14 mouse cellular contexts compared by ENCODE assay signal in the genomic region with DNA sequence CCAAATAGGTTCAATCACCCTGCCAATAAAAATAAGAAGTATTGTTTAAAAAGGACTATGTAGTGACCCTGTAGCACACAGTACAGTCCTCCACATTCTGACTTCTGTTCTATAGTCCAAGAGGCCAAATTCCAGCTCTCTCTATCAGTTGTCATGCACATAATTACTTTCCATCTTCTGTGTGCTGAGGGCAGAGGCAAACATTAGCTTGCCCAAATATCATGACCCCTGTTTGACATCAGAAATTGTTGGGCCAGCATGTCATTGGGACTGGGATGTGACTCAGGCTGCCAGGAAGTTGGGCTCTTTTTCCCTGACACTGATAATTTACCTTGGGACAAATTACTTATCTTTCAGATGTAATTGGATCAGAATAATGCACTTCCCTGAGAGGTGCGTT.
DNase-seq lines count a peak whose midpoint lies in the region; ATAC-seq and TF ChIP-seq lines count a peak whose summit lies in the region.
"Had no signal": no experiment of that assay in that cellular context is flagged by ENCODE, and none has a peak within 500 bp of the region (broad histone marks: within the 10 kb centered on the region; RNA-seq: fewer than 3 reads in every experiment).

No protein-coding gene starts in this region.

- DNase-seq in adrenal gland, postnatal 14 days: peak; percentile 31
- no peak for DNase-seq in adrenal gland, postnatal 10 days
- DNase-seq in kidney, adult 2 months: peak; percentile 60
- DNase-seq in kidney, adult 18-20 months: no peak
- peak; percentile 66 for DNase-seq in heart, postnatal 0 days (ENCODE audit: low spot score)
- DNase-seq in kidney, postnatal 36 days: peak; percentile 37 to 51
- DNase-seq in lung, postnatal 36 days: no peak
- DNase-seq in right cerebral cortex, postnatal 4 days: no peak
- DNase-seq: cerebellum, postnatal 14 days; liver, embryonic 13.5 days had no signal

- TF ChIP-seq POLR2A in kidney, adult 2 months (IDR thresholded peaks at IDR 0.05; ENCODE audit: low read depth, low read length): no peak

- no peaks in the 10 kb centered on the region for H3K27me3 ChIP-seq in kidney, adult 2 months (replicated peaks; ENCODE audit: control insufficient read depth, insufficient read depth, low read length)
- H3K27me3 ChIP-seq in heart, postnatal 0 days (ENCODE audit: control insufficient read depth, insufficient read depth, low read length): no peaks in the 10 kb centered on the region
- H3K27me3 ChIP-seq: embryonic facial prominence, embryonic 13.5 days; hindbrain, embryonic 13.5 days; liver, embryonic 13.5 days; neural tube, embryonic 15.5 days had no signal

- H3K36me3 ChIP-seq in kidney, adult 2 months (ENCODE audit: control insufficient read depth, insufficient read depth, low read length): no peaks in the 10 kb centered on the region
- H3K36me3 ChIP-seq in heart, postnatal 0 days (replicated peaks; ENCODE audit: control insufficient read depth, insufficient read depth, low read length): no peaks in the 10 kb centered on the region; the same call in 1 of the 2 replicates
- H3K36me3 ChIP-seq: embryonic facial prominence, embryonic 13.5 days; hindbrain, embryonic 13.5 days; liver, embryonic 13.5 days; neural tube, embryonic 15.5 days had no signal

- peaks cover 22% of the 10 kb centered on the region for H3K4me1 ChIP-seq in kidney, adult 2 months (ENCODE audit: control insufficient read depth, insufficient read depth, low read length)
- H3K4me1 ChIP-seq in heart, postnatal 0 days (ENCODE audit: control insufficient read depth, insufficient read depth): peaks cover 50% of the 10 kb centered on the region

- peak overlapping the region; percentile 82 for H3K27ac ChIP-seq in kidney, adult 2 months (ENCODE audit: insufficient read depth, low read depth, low read length)
- H3K27ac ChIP-seq in heart, postnatal 0 days (ENCODE audit: low read depth): peak overlapping the region; percentile 70
- H3K27ac ChIP-seq: embryonic facial prominence, embryonic 13.5 days; hindbrain, embryonic 13.5 days; liver, embryonic 13.5 days; neural tube, embryonic 15.5 days had no signal

- WGBS in kidney, adult 2 months: 13% methylated on average over 1 of the region's 1 CpGs
- 20% methylated on average over 1 of the region's 1 CpGs for WGBS in heart, postnatal 0 days

- TF ChIP-seq EP300 in heart, postnatal 0 days (IDR thresholded peaks at IDR 0.05; ENCODE audit: low read depth): no peak

- peak; percentile 18 for ATAC-seq in heart, postnatal 0 days (ENCODE audit: insufficient read depth, low read depth)
- ATAC-seq: forebrain, embryonic 14.5 days had no signal

- TF ChIP-seq CTCF in kidney, adult 2 months (conservative IDR thresholded peaks at IDR 0.05; ENCODE audit: insufficient read depth, insufficient read length, low read depth, low read length): no peak
- no peak for TF ChIP-seq CTCF in heart, postnatal 0 days (IDR thresholded peaks at IDR 0.05; ENCODE audit: low read depth)

- peak overlapping the region; percentile 48 for H3K4me3 ChIP-seq in kidney, adult 2 months (ENCODE audit: insufficient read depth, low read depth, low read length)
- H3K4me3 ChIP-seq in heart, postnatal 0 days (ENCODE audit: low read depth, low read length): no peak overlapping the region; the same call in 1 of the 2 replicates
- H3K4me3 ChIP-seq: embryonic facial prominence, embryonic 13.5 days; hindbrain, embryonic 13.5 days; neural tube, embryonic 15.5 days had no signal

- no peak overlapping the region for H3K9ac ChIP-seq in heart, postnatal 0 days (replicated peaks; ENCODE audit: low read depth, low read length)
- H3K9ac ChIP-seq: embryonic facial prominence, embryonic 13.5 days; hindbrain, embryonic 13.5 days; liver, embryonic 13.5 days; neural tube, embryonic 15.5 days had no signal

- peak overlapping the region; percentile 47 for H3K4me2 ChIP-seq in heart, postnatal 0 days (ENCODE audit: low read depth, low read length)
- H3K4me2 ChIP-seq: embryonic facial prominence, embryonic 13.5 days; hindbrain, embryonic 13.5 days; neural tube, embryonic 15.5 days had no signal

- H3K9me3 ChIP-seq in heart, postnatal 0 days (replicated peaks; ENCODE audit: control insufficient read depth, low read length): no peaks in the 10 kb centered on the region
- H3K9me3 ChIP-seq: embryonic facial prominence, embryonic 13.5 days; hindbrain, embryonic 13.5 days; liver, embryonic 13.5 days; neural tube, embryonic 15.5 days had no signal

Comparison
In these comparisons a context has a peak if more than half of its experiments do, and no peak if none do; other contexts are left out.
1. DNase-seq: peak in adrenal gland, postnatal 14 days (single experiment), kidney, adult 2 months (single experiment), heart, postnatal 0 days (single experiment) and kidney, postnatal 36 days (2 of 2); none in adrenal gland, postnatal 10 days (single experiment), kidney, adult 18-20 months (single experiment), lung, postnatal 36 days (single experiment) and right cerebral cortex, postnatal 4 days (single experiment).